Mouse (Mus musculus) heart, postnatal 4 days (tissue): ENCODE results near the gene Pigq. TPM values are rescaled to one million over a fixed set of nuclear protein-coding genes. Genes with fewer than 3 reads are reported as not detected.

ENCODE experiments used
- DNase-seq: peaks from one replicate; pipeline ENCODE4 v3.0.0; 2021
- total RNA-seq, 2 experiments: library from RNA; stranded (reverse); gene quantifications; 2 replicates each; pipeline ENCODE4 v1.2.3; 2021

The Pigq gene
- 10 to 100 TPM; 86.0 to 89.4 TPM for total RNA-seq

- DNase-seq: no peak
Measured at GRCm38 (mm10) chr17:25944366-25945163, at the start of gene Pigq, which contains the start of gene Nhlrc4. Gene Pigq, minus strand, starts transcription at chr17:25944936. Gene Nhlrc4, minus strand, starts transcription at chr17:25944961.

GRCm38 (mm10) chr17:25993489-25993888 is 48.8 kb upstream of the Pigq start:
- no peak for DNase-seq

- no peak for DNase-seq
Measured at GRCm38 (mm10) chr17:25992274-25992673, 47.5 kb upstream of the Pigq start.

GRCm38 (mm10) chr17:25990331-25990730 is 45.6 kb upstream of the Pigq start:
- no peak for DNase-seq

- DNase-seq: peak; percentile 94
Measured at GRCm38 (mm10) chr17:25985306-25986294, 40.9 kb upstream of the Pigq start, which contains the start of gene Capn15. Gene Capn15, minus strand, starts transcription at chr17:25985796.

GRCm38 (mm10) chr17:25984556-25985305 is 40.0 kb upstream of the Pigq start:
- no peak for DNase-seq

GRCm38 (mm10) chr17:25984066-25984465 is 39.3 kb upstream of the Pigq start:
- no peak for DNase-seq

GRCm38 (mm10) chr17:25982913-25983312 is 38.2 kb upstream of the Pigq start:
- no peak for DNase-seq

- DNase-seq: peak; percentile 23
Measured at GRCm38 (mm10) chr17:25980854-25981253, 36.1 kb upstream of the Pigq start.

GRCm38 (mm10) chr17:25979829-25980738 is 35.3 kb upstream of the Pigq start:
- no peak for DNase-seq

GRCm38 (mm10) chr17:25970954-25971707 is 26.4 kb upstream of the Pigq start:
- DNase-seq: no peak

- no peak for DNase-seq
Measured at GRCm38 (mm10) chr17:25970448-25970847, 25.7 kb upstream of the Pigq start.

GRCm38 (mm10) chr17:25968176-25968575 is 23.4 kb upstream of the Pigq start:
- DNase-seq: no peak

- DNase-seq: peak; percentile 43
Measured at GRCm38 (mm10) chr17:25967652-25968051, 22.9 kb upstream of the Pigq start.

GRCm38 (mm10) chr17:25964271-25964670 is 19.5 kb upstream of the Pigq start:
- no peak for DNase-seq

- DNase-seq: no peak
Measured at GRCm38 (mm10) chr17:25962413-25962905, 17.7 kb upstream of the Pigq start.

GRCm38 (mm10) chr17:25961566-25961965 is 16.8 kb upstream of the Pigq start:
- no peak for DNase-seq

- no peak for DNase-seq
Measured at GRCm38 (mm10) chr17:25959630-25960467, 15.1 kb upstream of the Pigq start.
